Mouse (Mus musculus) lung, adult 2 months (tissue): Measurements from ENCODE around the gene Ensa. TPM values are rescaled to one million over a fixed set of nuclear protein-coding genes. Genes with fewer than 3 reads are reported as not detected.
"Not testable (repeated sequence)": the region's sequence is repeated elsewhere in the genome, so short reads cannot be mapped to it uniquely, and the experiment has no call there.

Experiments used
- DNase-seq: peaks from one replicate; pipeline ENCODE4 v3.0.0; 2022
- H3K4me1 ChIP-seq: fragments of 200-500 bp; 2 replicates; pipeline ENCODE4 v1.6.1; 2011; ENCODE audit warnings: low read length; ENCODE audit not compliant: control insufficient read depth, insufficient read depth
- H3K4me3 ChIP-seq: fragments of 200-500 bp; replicated peaks from 2 replicates; pipeline ENCODE3; 2011; ENCODE audit warnings: low read depth, mild to moderate bottlenecking, control low read depth, low read length; ENCODE audit errors: extremely low read depth
- CTCF ChIP-seq: fragments of 200-500 bp; IDR thresholded peaks from 2 replicates; pipeline ENCODE4 v1.5.1; 2011; ENCODE audit warnings: mild to moderate bottlenecking, low read length, control low read depth; ENCODE audit not compliant: insufficient read depth
- POLR2A ChIP-seq: fragments of 200-500 bp; IDR thresholded peaks from 2 replicates; pipeline ENCODE4 v1.6.1; 2011; ENCODE audit warnings: low read depth, mild to moderate bottlenecking, control low read depth, low read length, borderline replicate concordance; ENCODE audit errors: extremely low read depth
- WGBS: fragments of 180-500 bp; shearing (Covaris S2); methylation state at CpG from one replicate; pipeline ENCODE4 v1.1.7; 2018; 5-methylcytosine and 5-hydroxymethylcytosine counted together
- polyA plus RNA-seq: library from polyadenylated mRNA; depleted of rRNA; stranded (reverse); fragments of >200 nt; gene quantifications from 2 replicates; pipeline ENCODE4 v1.2.3, GENCODE M21; 2012

Ensa gene
- polyA plus RNA-seq, 1 experiment = 15.7 TPM

DNA sequence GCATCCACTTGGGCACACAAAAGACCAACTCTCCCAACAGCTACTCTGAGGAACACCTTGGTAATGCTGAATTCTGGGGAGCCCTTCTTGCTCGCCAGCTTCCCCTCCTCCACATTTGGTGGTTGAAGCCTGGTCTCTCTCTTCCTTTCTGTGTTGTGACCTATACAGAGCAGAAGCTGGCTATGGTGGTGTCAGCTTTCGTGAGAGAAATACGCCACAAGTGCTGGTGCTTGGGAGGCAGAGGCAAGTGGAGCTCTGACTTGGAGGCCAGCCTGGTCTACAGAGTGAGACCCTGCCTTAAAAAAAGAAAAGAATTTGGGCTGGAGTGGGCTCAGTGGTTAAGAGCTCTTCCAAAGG lies 44.5 kb downstream of the Ensa start:
- DNase-seq = no peak
- Histone ChIP-seq H3K4me1 (peaks cover 70% of the 10 kb centered on the region), H3K4me3 (no peak overlapping the region)
- 62% methylated on average over 3 of the region's 3 CpGs for WGBS
- TF ChIP-seq CTCF = no peak

- DNase-seq, H3K4me3 ChIP-seq: not testable (repeated sequence)
- WGBS = 92% methylated on average over 3 of the region's 3 CpGs
- peaks cover 73% of the 10 kb centered on the region for H3K4me1 ChIP-seq
Observed at GRCm38 (mm10) chr3:95670419-95670818, 45.6 kb downstream of the Ensa start.

DNA sequence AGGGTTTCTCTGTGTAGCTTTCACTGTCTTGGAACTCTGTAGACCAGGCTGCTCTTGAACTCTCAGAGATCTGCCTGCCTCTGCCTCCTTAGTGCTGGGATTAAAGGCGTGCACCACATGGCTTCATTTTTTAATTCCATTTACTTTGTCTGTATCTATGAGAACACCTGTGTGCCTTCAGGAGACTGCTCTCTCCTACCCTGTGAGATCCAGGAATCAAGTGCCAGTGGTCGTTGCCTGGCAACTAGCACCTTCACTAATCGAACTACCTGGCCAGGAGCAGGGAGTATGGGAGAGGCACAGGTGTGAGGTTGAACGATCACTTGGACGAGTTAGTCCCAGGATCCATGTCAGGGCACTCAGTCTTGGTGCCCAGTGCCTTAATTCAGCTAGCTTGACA lies 46.4 kb downstream of the Ensa start:
- DNase-seq = no peak
- TF ChIP-seq POLR2A (no peak), CTCF (no peak)
- WGBS = 68% methylated on average over 5 of the region's 5 CpGs

GRCm38 (mm10) chr3:95672461-95672860 lies 47.7 kb downstream of the Ensa start:
- no peak for TF ChIP-seq CTCF
- 0 out of 2 replicates have a peak, but pooled peaks have one; percentile 9 for TF ChIP-seq POLR2A
- peak; percentile 41 for DNase-seq
- 7% methylated on average over 3 of the region's 3 CpGs for WGBS
- Histone ChIP-seq H3K4me1 (peaks cover 71% of the 10 kb centered on the region), H3K4me3 (no peak overlapping the region)

More for the DNA sequence above, 46.4 kb downstream of the Ensa start:
- peaks cover 74% of the 10 kb centered on the region for H3K4me1 ChIP-seq
- H3K4me3 ChIP-seq = no peak overlapping the region

GRCm38 (mm10) chr3:95672861-95673706 lies 48.3 kb downstream of the Ensa start:
- peak; percentile 58 for DNase-seq
- Histone ChIP-seq H3K4me1 (peaks cover 65% of the 10 kb centered on the region), H3K4me3 (no peak overlapping the region)
- TF ChIP-seq CTCF (no peak), POLR2A (no peak)
- WGBS = 33% methylated on average over 10 of the region's 10 CpGs

- peak; percentile 57 for DNase-seq
- H3K4me3 ChIP-seq = peak overlapping the region; percentile 48
- 7% methylated on average over 11 of the region's 11 CpGs for WGBS
- H3K4me1 ChIP-seq = peaks cover 58% of the 10 kb centered on the region
- no peak; the same call in 1 of the 2 replicates for TF ChIP-seq POLR2A
- TF ChIP-seq CTCF = no peak
Observed at GRCm38 (mm10) chr3:95673707-95674211, 49.0 kb downstream of the Ensa start.

- WGBS = 0% methylated on average over 2 of the region's 2 CpGs
- H3K4me1 ChIP-seq = peaks cover 56% of the 10 kb centered on the region
- TF ChIP-seq CTCF (no peak), POLR2A (peak; percentile 84; the same call in 1 of the 2 replicates)
Observed at GRCm38 (mm10) chr3:95674236-95674635, 49.4 kb downstream of the Ensa start.

DNA sequence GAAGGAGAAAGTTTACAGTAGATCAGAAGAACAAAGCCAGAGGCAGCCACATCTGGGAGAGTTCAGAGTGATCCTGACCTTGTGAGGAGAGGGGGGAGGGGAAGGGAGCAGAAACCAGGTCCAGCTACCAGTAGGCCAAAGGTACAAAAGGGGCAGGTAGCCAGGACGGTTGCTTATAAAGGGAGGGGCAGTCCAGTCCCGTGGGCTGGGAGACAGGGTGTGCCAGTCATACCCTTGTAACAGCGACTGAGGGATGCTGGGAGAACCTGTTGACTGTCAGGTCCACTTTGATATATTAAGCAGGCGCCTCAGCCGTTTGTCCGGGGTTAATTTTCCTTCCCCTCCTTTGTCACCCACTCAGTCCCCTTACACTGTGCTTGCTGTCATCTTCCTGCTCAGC lies 50.0 kb downstream of the Ensa start:
- no peak for TF ChIP-seq CTCF
- TF ChIP-seq POLR2A = peak; percentile 77; the same call in 1 of the 2 replicates
- 4% methylated on average over 6 of the region's 6 CpGs for WGBS
- Histone ChIP-seq H3K4me1 (peaks cover 54% of the 10 kb centered on the region), H3K4me3 (no peak overlapping the region)
- peak; percentile 63 for DNase-seq

More at GRCm38 (mm10) chr3:95674236-95674635, 49.4 kb downstream of the Ensa start:
- peak; percentile 76 for DNase-seq
- H3K4me3 ChIP-seq = peak overlapping the region; percentile 2

DNA sequence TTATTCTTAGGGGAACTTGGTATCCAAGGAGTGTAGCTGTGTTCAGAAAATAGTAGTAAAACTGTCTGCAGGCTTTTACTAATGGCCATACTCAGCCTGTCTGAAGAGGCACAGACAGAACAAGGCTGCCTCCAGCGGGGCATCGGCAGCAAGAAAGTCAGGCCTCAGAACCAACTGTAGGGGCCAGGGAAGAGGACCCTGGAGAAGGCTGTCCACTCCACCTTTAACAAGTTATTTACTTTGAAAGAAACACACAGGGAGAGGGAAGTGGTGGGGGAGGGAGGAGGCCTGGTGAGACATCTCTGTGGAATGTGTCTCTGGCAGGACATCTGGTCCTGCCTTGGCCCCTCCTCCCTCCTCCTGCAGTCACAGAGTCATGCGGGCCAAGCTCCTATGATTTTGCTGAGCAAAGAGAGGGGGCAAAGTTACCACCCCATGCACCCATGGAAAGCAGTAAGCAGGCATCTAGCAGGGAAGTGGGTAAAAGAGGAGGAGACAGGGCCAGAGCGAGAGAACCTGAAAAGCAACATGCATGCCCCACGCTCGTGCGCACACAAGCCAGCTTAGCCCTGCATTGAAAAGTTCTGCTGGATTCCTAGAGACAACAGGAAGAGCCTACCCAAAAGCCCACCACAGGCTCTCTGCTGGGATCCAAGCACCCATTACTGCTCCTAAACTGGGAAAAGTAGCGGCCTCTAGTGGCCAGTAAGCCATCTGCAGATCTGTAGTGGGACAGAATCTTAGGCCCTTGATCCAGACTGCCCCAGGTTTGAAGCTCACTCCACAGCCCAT lies 50.7 kb downstream of the Ensa start:
- WGBS = 5% methylated on average over 8 of the region's 8 CpGs
- Histone ChIP-seq H3K4me1 (peaks cover 54% of the 10 kb centered on the region), H3K4me3 (peak overlapping the region; percentile 34)
- DNase-seq = peak; percentile 83
- no peak; the same call in 1 of the 2 replicates for TF ChIP-seq POLR2A
- peak; percentile 69 for TF ChIP-seq CTCF
